Mouse (Mus musculus) neural tube, embryonic 14.5 days (tissue): ENCODE data around the gene Olfr703. TPM values are rescaled to one million over a fixed set of nuclear protein-coding genes. Genes with fewer than 3 reads are reported as not detected.

Experiments
- polyA plus RNA-seq: library from polyadenylated mRNA; unstranded; fragments of >200 nt; fragmentation: Nextera tagmentation; extraction: Ambion mirVana; gene quantifications from 2 replicates; pipeline ENCODE4 v1.2.1, GENCODE M21; 2014

Olfr703 gene
- polyA plus RNA-seq, 1 experiment from 2014 or later = not detected

Other genes starting within 250 kb of the Olfr703 start
- gene Olfr693, start 162.8 kb upstream of the Olfr703 start, polyA plus RNA-seq = not detected in 2 replicates
- not detected in 2 replicates for gene Olfr694, start 151.5 kb upstream of the Olfr703 start, polyA plus RNA-seq
- not detected in 2 replicates for gene Olfr695, start 127.0 kb upstream of the Olfr703 start, polyA plus RNA-seq
- not detected in 2 replicates for gene Olfr697, start 100.9 kb upstream of the Olfr703 start, polyA plus RNA-seq
- gene Olfr698, start 88.0 kb upstream of the Olfr703 start, polyA plus RNA-seq = not detected in 2 replicates
- gene Olfr699, start 50.2 kb upstream of the Olfr703 start, polyA plus RNA-seq = not detected in 2 replicates
- gene Olfr700, start 34.5 kb upstream of the Olfr703 start, polyA plus RNA-seq = not detected in 2 replicates
- not detected in 2 replicates for gene Olfr701, start 29.2 kb upstream of the Olfr703 start, polyA plus RNA-seq
- gene Olfr702, start 9.5 kb upstream of the Olfr703 start, polyA plus RNA-seq = not detected in 2 replicates
- gene Olfr704, start 19.8 kb downstream of the Olfr703 start, polyA plus RNA-seq = not detected in 2 replicates
- gene Olfr705, start 33.5 kb downstream of the Olfr703 start, polyA plus RNA-seq = not detected in 2 replicates
- not detected in 2 replicates for gene Olfr706, start 44.8 kb downstream of the Olfr703 start, polyA plus RNA-seq
- gene Olfr707, start 57.9 kb downstream of the Olfr703 start, polyA plus RNA-seq = not detected in 2 replicates
- gene Olfr1532-ps1, start 64.6 kb downstream of the Olfr703 start, polyA plus RNA-seq = not detected in 2 replicates
- gene Olfr709-ps1, start 88.9 kb downstream of the Olfr703 start, polyA plus RNA-seq = not detected in 2 replicates
- gene Olfr710, start 105.0 kb downstream of the Olfr703 start, polyA plus RNA-seq = not detected in 2 replicates
- not detected in 2 replicates for gene Olfr6, start 120.6 kb downstream of the Olfr703 start, polyA plus RNA-seq
- gene Olfr711, start 132.1 kb downstream of the Olfr703 start, polyA plus RNA-seq = not detected in 2 replicates
- not detected in 2 replicates for gene Olfr2, start 162.7 kb downstream of the Olfr703 start, polyA plus RNA-seq
- not detected in 2 replicates for gene Olfr713, start 187.8 kb downstream of the Olfr703 start, polyA plus RNA-seq
- not detected in 2 replicates for gene Olfr714, start 227.6 kb downstream of the Olfr703 start, polyA plus RNA-seq
- gene Olfr17, start 249.9 kb downstream of the Olfr703 start, polyA plus RNA-seq = not detected in 2 replicates